Mouse (Mus musculus): ENCODE results near the gene Gpt2.

DNA sequence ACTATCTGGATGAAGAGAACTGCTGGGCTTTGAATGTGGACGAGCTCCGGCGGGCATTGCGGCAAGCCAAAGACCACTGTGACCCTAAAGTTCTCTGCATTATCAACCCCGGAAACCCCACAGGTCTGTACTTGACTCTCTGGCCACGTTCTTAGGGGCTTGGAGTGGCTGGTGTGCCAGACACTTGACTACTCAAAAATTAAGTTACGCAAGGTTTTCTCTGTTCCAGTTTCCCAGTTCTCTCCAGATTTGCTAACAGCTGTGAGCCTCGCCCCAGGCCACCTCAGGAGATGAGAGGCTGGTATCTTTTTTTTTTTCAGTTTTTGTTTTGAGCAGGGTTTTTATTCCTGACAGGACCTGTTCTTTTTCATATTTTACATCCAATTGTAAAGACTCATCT is 19.9 kb downstream of the Gpt2 start:
- TF ChIP-seq POLR2A (IDR thresholded peaks at IDR 0.05; ENCODE audit: low read depth, low read length) (no peak), IRF4 (IDR thresholded peaks at IDR 0.05; ENCODE audit: low read depth, low read length) (no peak), NRF1 (IDR thresholded peaks at IDR 0.05; ENCODE audit: low read depth, low read length) (no peak), CTCF (conservative IDR thresholded peaks at IDR 0.05 in 1 of 2, IDR thresholded peaks at IDR 0.05 in 1 of 2; ENCODE audit: low read depth in 2 of 2, low read length in 2 of 2) (no peak), EP300 (IDR thresholded peaks at IDR 0.05; ENCODE audit: low read length) (no peak), ETS1 (conservative IDR thresholded peaks at IDR 0.05; ENCODE audit: low read depth, low read length) (no peak), ZKSCAN1 (IDR thresholded peaks at IDR 0.05; ENCODE audit: borderline replicate concordance, low read depth, low read length) (no peak), ZC3H11A (IDR thresholded peaks at IDR 0.05; ENCODE audit: low read depth, low read length) (no peak), CHD2 (IDR thresholded peaks at IDR 0.05; ENCODE audit: low read length) (no peak), ZMIZ1 (IDR thresholded peaks at IDR 0.05; ENCODE audit: low read depth, low read length) (no peak), JUND (conservative IDR thresholded peaks at IDR 0.05; ENCODE audit: low read depth, low read length) (no peak), MAFK (IDR thresholded peaks at IDR 0.05; ENCODE audit: insufficient replicate concordance, low read length) (no peak), BHLHE40 (IDR thresholded peaks at IDR 0.05; ENCODE audit: low read depth, low read length) (no peak), TCF12 (IDR thresholded peaks at IDR 0.05; ENCODE audit: low read depth, low read length) (no peak)

Measured in CH12.LX (cell line).